Mouse (Mus musculus) erythroblast, embryonic 14.5 days (primary cell): Measurements from ENCODE around the gene Cdkn1b.

Experiments
- GATA1 ChIP-seq: IDR thresholded peaks from 2 replicates; pipeline ENCODE4 v1.6.1; 2012; ENCODE audit warnings: low read length, inconsistent platforms, mixed read lengths
- TAL1 ChIP-seq: IDR thresholded peaks from 3 replicates; pipeline ENCODE4 v1.6.1; 2012; ENCODE audit warnings: low read length, inconsistent platforms, mixed read lengths

GRCm38 (mm10) chr6:134969498-134969897 is 49.3 kb downstream of the Cdkn1b start:
- TF ChIP-seq GATA1 (no peak), TAL1 (no peak)
